26 mouse cellular contexts compared by ENCODE assay signal in the genomic region with DNA sequence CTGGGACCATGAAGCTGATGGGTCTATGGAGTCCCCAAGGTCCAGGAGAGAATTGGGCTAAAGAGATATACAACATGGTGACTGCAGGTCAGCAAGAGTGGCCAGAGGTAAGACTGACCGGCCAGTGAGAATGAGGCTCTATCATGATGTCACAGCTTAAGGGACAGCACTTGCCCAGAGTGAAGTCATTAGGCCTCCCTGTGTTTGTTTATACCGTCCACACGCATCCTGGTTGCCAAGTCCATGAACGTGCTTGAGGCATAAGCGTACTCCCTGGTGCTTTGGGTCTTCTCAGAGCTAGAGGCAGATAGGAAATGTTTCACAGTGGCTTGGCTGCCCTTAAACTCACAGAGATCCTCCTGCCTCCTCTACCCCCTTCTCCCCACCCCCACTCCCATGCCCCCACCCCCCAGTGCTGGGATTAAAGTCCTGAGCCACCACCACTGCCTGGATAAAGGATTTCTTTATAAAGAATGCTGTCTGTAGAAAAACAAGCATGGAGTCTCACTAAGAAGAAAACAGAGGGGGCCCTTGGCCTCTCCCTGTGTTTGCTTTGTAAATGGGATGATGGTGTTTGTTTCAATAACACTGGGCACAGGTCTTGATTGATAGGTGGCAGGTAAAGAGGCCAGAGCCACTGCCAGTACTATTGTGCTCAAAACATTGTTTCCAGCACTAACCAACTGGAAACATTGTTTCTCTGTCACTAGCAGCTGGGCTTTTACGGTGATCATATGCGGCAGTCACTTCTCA. TPM values are rescaled to one million over a fixed set of nuclear protein-coding genes. Genes with fewer than 3 reads are reported as not detected.
DNase-seq lines count a peak whose midpoint lies in the region; ATAC-seq lines count a peak whose summit lies in the region.
"Had no signal": no experiment of that assay in that cellular context is flagged by ENCODE, and none has a peak within 500 bp of the region (broad histone marks: within the 10 kb centered on the region; RNA-seq: fewer than 3 reads in every experiment).

No protein-coding gene starts in this region.

- no peak overlapping the region for H3K4me2 ChIP-seq in hindbrain, embryonic 13.5 days
- H3K4me2 ChIP-seq in hindbrain, embryonic 16.5 days (ENCODE audit: low read length) = no peak overlapping the region
- H3K4me2 ChIP-seq in midbrain, embryonic 15.5 days = no peak overlapping the region
- no peak overlapping the region for H3K4me2 ChIP-seq in stomach, embryonic 14.5 days (replicated peaks; ENCODE audit: low read depth, low read length)
- H3K4me2 ChIP-seq: forebrain, embryonic 12.5 days; hindbrain, embryonic 15.5 days; kidney, embryonic 15.5 days; limb, embryonic 12.5 days; liver, embryonic 13.5 days; neural tube, embryonic 13.5 days had no signal

- peak; percentile 0 for DNase-seq in adrenal gland, postnatal 14 days
- no peak for DNase-seq in adrenal gland, adult (ENCODE audit: inconsistent age in 2 of 2, low spot score in 1 of 2)
- peak; percentile 28 for DNase-seq in midbrain, embryonic 10.5 days (ENCODE audit: low spot score)
- DNase-seq in left cerebral cortex, adult 11 months (ENCODE audit: low spot score) = no peak
- DNase-seq: adrenal gland, postnatal 10 days; cerebellum, adult 11-12 months; cerebellum, postnatal 14 days; gastrocnemius, postnatal 36 days; liver, embryonic 13.5 days; right cerebral cortex, adult 18-20 months; thymus, adult 18-20 months; thymus, postnatal 4 days had no signal

- no peaks in the 10 kb centered on the region for H3K9me3 ChIP-seq in hindbrain, embryonic 13.5 days
- no peaks in the 10 kb centered on the region for H3K9me3 ChIP-seq in hindbrain, embryonic 16.5 days (ENCODE audit: control insufficient read depth, low read length)
- H3K9me3 ChIP-seq in midbrain, embryonic 10.5 days (replicated peaks) = no peaks in the 10 kb centered on the region
- no peaks in the 10 kb centered on the region for H3K9me3 ChIP-seq in midbrain, embryonic 15.5 days
- no peaks in the 10 kb centered on the region for H3K9me3 ChIP-seq in stomach, embryonic 14.5 days (ENCODE audit: control insufficient read depth, low read depth, low read length)
- H3K9me3 ChIP-seq: forebrain, embryonic 12.5 days; hindbrain, embryonic 15.5 days; kidney, embryonic 15.5 days; limb, embryonic 12.5 days; liver, embryonic 13.5 days; neural tube, embryonic 13.5 days had no signal

- H3K4me3 ChIP-seq in hindbrain, embryonic 13.5 days = no peak overlapping the region
- H3K4me3 ChIP-seq in hindbrain, embryonic 16.5 days (ENCODE audit: low read length) = no peak overlapping the region
- H3K4me3 ChIP-seq in midbrain, embryonic 10.5 days = no peak overlapping the region
- H3K4me3 ChIP-seq in midbrain, embryonic 15.5 days = no peak overlapping the region
- no peak overlapping the region for H3K4me3 ChIP-seq in stomach, embryonic 14.5 days (ENCODE audit: low read depth, low read length)
- H3K4me3 ChIP-seq: forebrain, embryonic 12.5 days; hindbrain, embryonic 15.5 days; kidney, embryonic 15.5 days; limb, embryonic 12.5 days; liver, embryonic 13.5 days; neural tube, embryonic 13.5 days had no signal

- H3K4me1 ChIP-seq in hindbrain, embryonic 13.5 days (replicated peaks) = peaks cover 13% of the 10 kb centered on the region
- no peaks in the 10 kb centered on the region for H3K4me1 ChIP-seq in hindbrain, embryonic 16.5 days (ENCODE audit: control insufficient read depth, insufficient read depth, low read depth, low read length)
- H3K4me1 ChIP-seq in midbrain, embryonic 10.5 days = peaks cover 26% of the 10 kb centered on the region
- H3K4me1 ChIP-seq in midbrain, embryonic 15.5 days = peaks cover 2% of the 10 kb centered on the region; the same call in 1 of the 2 replicates
- H3K4me1 ChIP-seq in stomach, embryonic 14.5 days (ENCODE audit: control insufficient read depth, insufficient read depth, low read length) = 0 out of 2 replicates have a peak, but pooled peaks cover 3% of the 10 kb centered on the region
- H3K4me1 ChIP-seq: kidney, embryonic 15.5 days had no signal

- H3K27ac ChIP-seq in hindbrain, embryonic 13.5 days = peak overlapping the region; percentile 52
- H3K27ac ChIP-seq in hindbrain, embryonic 16.5 days (ENCODE audit: low read depth, low read length) = no peak overlapping the region
- peak overlapping the region; percentile 76 for H3K27ac ChIP-seq in midbrain, embryonic 10.5 days (replicated peaks)
- H3K27ac ChIP-seq in midbrain, embryonic 15.5 days = no peak overlapping the region
- no peak overlapping the region for H3K27ac ChIP-seq in stomach, embryonic 14.5 days (ENCODE audit: low read length)
- H3K27ac ChIP-seq: forebrain, embryonic 12.5 days; hindbrain, embryonic 15.5 days; kidney, embryonic 15.5 days; limb, embryonic 12.5 days; liver, embryonic 13.5 days; neural tube, embryonic 13.5 days had no signal

- H3K36me3 ChIP-seq in hindbrain, embryonic 13.5 days = no peaks in the 10 kb centered on the region
- H3K36me3 ChIP-seq in hindbrain, embryonic 16.5 days (ENCODE audit: control insufficient read depth, insufficient read depth, low read length) = no peaks in the 10 kb centered on the region
- no peaks in the 10 kb centered on the region for H3K36me3 ChIP-seq in midbrain, embryonic 10.5 days
- H3K36me3 ChIP-seq in midbrain, embryonic 15.5 days (replicated peaks) = no peaks in the 10 kb centered on the region
- H3K36me3 ChIP-seq in stomach, embryonic 14.5 days (ENCODE audit: control insufficient read depth, insufficient read depth, low read length) = no peaks in the 10 kb centered on the region
- H3K36me3 ChIP-seq: forebrain, embryonic 12.5 days; hindbrain, embryonic 15.5 days; kidney, embryonic 15.5 days; limb, embryonic 12.5 days; liver, embryonic 13.5 days; neural tube, embryonic 13.5 days had no signal

- no peak for ATAC-seq in hindbrain, embryonic 13.5 days (ENCODE audit: low FRiP score)
- no peak for ATAC-seq in hindbrain, embryonic 16.5 days
- ATAC-seq in midbrain, embryonic 15.5 days (replicated peaks) = no peak
- 0 out of 2 replicates have a peak, but pooled peaks have one; percentile 28 for ATAC-seq in stomach, embryonic 14.5 days (ENCODE audit: insufficient number of reproducible peaks, insufficient read depth, low FRiP score, low read depth)
- ATAC-seq: intestine, postnatal 0 days; Patski had no signal

- 28% methylated on average over 7 of the region's 7 CpGs for WGBS in hindbrain, embryonic 13.5 days
- WGBS in hindbrain, embryonic 16.5 days = 27% methylated on average over 7 of the region's 7 CpGs
- 39% methylated on average over 7 of the region's 7 CpGs for WGBS in midbrain, embryonic 10.5 days
- WGBS in midbrain, embryonic 15.5 days = 14% methylated on average over 7 of the region's 7 CpGs
- 46% methylated on average over 7 of the region's 7 CpGs for WGBS in stomach, embryonic 14.5 days

- no peak overlapping the region for H3K9ac ChIP-seq in hindbrain, embryonic 13.5 days
- no peak overlapping the region for H3K9ac ChIP-seq in hindbrain, embryonic 16.5 days (ENCODE audit: low read depth, low read length)
- no peak overlapping the region for H3K9ac ChIP-seq in midbrain, embryonic 15.5 days
- no peak overlapping the region for H3K9ac ChIP-seq in stomach, embryonic 14.5 days (replicated peaks; ENCODE audit: low read depth, low read length)
- H3K9ac ChIP-seq: forebrain, embryonic 12.5 days; hindbrain, embryonic 15.5 days; kidney, embryonic 15.5 days; limb, embryonic 12.5 days; liver, embryonic 13.5 days had no signal

- 0 out of 2 replicates have a peak, but pooled peaks cover 5% of the 10 kb centered on the region for H3K27me3 ChIP-seq in hindbrain, embryonic 13.5 days
- H3K27me3 ChIP-seq in hindbrain, embryonic 16.5 days (replicated peaks; ENCODE audit: control insufficient read depth, insufficient read depth, low read length) = no peaks in the 10 kb centered on the region
- no peaks in the 10 kb centered on the region; the same call in 1 of the 2 replicates for H3K27me3 ChIP-seq in midbrain, embryonic 10.5 days (ENCODE audit: low read depth, poor library complexity, severe bottlenecking)
- H3K27me3 ChIP-seq in midbrain, embryonic 15.5 days (replicated peaks) = no peaks in the 10 kb centered on the region
- no peaks in the 10 kb centered on the region for H3K27me3 ChIP-seq in stomach, embryonic 14.5 days (ENCODE audit: control insufficient read depth, insufficient read depth, low read length)
- H3K27me3 ChIP-seq: forebrain, embryonic 12.5 days; hindbrain, embryonic 15.5 days; kidney, embryonic 15.5 days; limb, embryonic 12.5 days; neural tube, embryonic 13.5 days had no signal

RNA-seq across cellular contexts. Expression of a gene that starts 3.2 kb away (rescaled TPM):
- not detected in 2 replicates for total RNA-seq in adrenal gland, postnatal 14 days (2021)
- not detected in 2 replicates for polyA plus RNA-seq in hindbrain, embryonic 13.5 days (2015; fragmentation: Nextera tagmentation; extraction: Ambion mirVana)
- not detected in 2 replicates for polyA plus RNA-seq in hindbrain, embryonic 16.5 days (2015; fragmentation: Nextera tagmentation; extraction: Ambion mirVana)
- 0.07 TPM in 1 of 2 replicates, not detected in the other for polyA plus RNA-seq in midbrain, embryonic 10.5 days (2016; fragmentation: Nextera tagmentation; extraction: Ambion mirVana)
- polyA plus RNA-seq in midbrain, embryonic 15.5 days (2015; fragmentation: Nextera tagmentation; extraction: Ambion mirVana) = 0.06 TPM in 1 of 2 replicates, not detected in the other
- 0.08 TPM in 1 of 2 replicates, not detected in the other for polyA plus RNA-seq in stomach, embryonic 14.5 days (2014; fragmentation: Nextera tagmentation; extraction: Ambion mirVana)
- total RNA-seq: adrenal gland, postnatal 10 days; gastrocnemius, postnatal 36 days; layer of hippocampus, postnatal 14 days; left cerebral cortex, postnatal 10 days; megakaryocyte progenitor cell, adult 5-6 weeks had no signal
- polyA plus RNA-seq: forebrain, embryonic 12.5 days; hindbrain, embryonic 15.5 days; intestine, postnatal 0 days; kidney, embryonic 15.5 days; limb, embryonic 12.5 days; liver, embryonic 13.5 days; neural tube, embryonic 13.5 days had no signal

RNA-seq across cellular contexts. Expression of a gene that starts 23.4 kb away (rescaled TPM):
- total RNA-seq in adrenal gland, postnatal 14 days (2021) = 63.6 and 68.8 TPM in 2 replicates
- 77.9 and 86.6 TPM in 2 replicates for polyA plus RNA-seq in hindbrain, embryonic 13.5 days (2015; fragmentation: Nextera tagmentation; extraction: Ambion mirVana)
- 55.4 and 57.7 TPM in 2 replicates for polyA plus RNA-seq in hindbrain, embryonic 16.5 days (2015; fragmentation: Nextera tagmentation; extraction: Ambion mirVana)
- 126 and 133 TPM in 2 replicates for polyA plus RNA-seq in midbrain, embryonic 10.5 days (2016; fragmentation: Nextera tagmentation; extraction: Ambion mirVana)
- 57.3 and 58.1 TPM in 2 replicates for polyA plus RNA-seq in midbrain, embryonic 15.5 days (2015; fragmentation: Nextera tagmentation; extraction: Ambion mirVana)
- polyA plus RNA-seq in stomach, embryonic 14.5 days (2014; fragmentation: Nextera tagmentation; extraction: Ambion mirVana) = 143 and 151 TPM in 2 replicates

RNA-seq across cellular contexts. Expression of a gene that starts 32.3 kb away (rescaled TPM):
- total RNA-seq in adrenal gland, postnatal 14 days (2021) = not detected in 2 replicates
- polyA plus RNA-seq in hindbrain, embryonic 13.5 days (2015; fragmentation: Nextera tagmentation; extraction: Ambion mirVana) = 22.7 and 49.7 TPM in 2 replicates
- 35.1 and 37.2 TPM in 2 replicates for polyA plus RNA-seq in hindbrain, embryonic 16.5 days (2015; fragmentation: Nextera tagmentation; extraction: Ambion mirVana)
- polyA plus RNA-seq in midbrain, embryonic 10.5 days (2016; fragmentation: Nextera tagmentation; extraction: Ambion mirVana) = 0.23 and 0.29 TPM in 2 replicates
- 6.8 and 7.6 TPM in 2 replicates for polyA plus RNA-seq in midbrain, embryonic 15.5 days (2015; fragmentation: Nextera tagmentation; extraction: Ambion mirVana)
- polyA plus RNA-seq in stomach, embryonic 14.5 days (2014; fragmentation: Nextera tagmentation; extraction: Ambion mirVana) = 1.8 and 2.2 TPM in 2 replicates
- total RNA-seq: adrenal gland, postnatal 10 days; gastrocnemius, postnatal 36 days; megakaryocyte progenitor cell, adult 5-6 weeks had no signal
- polyA plus RNA-seq: Patski had no signal

RNA-seq across cellular contexts. Expression of a gene that starts 34.8 kb away (rescaled TPM):
- total RNA-seq in adrenal gland, postnatal 14 days (2021) = not detected in 2 replicates
- polyA plus RNA-seq in hindbrain, embryonic 13.5 days (2015; fragmentation: Nextera tagmentation; extraction: Ambion mirVana) = 0.22 and 0.39 TPM in 2 replicates
- polyA plus RNA-seq in hindbrain, embryonic 16.5 days (2015; fragmentation: Nextera tagmentation; extraction: Ambion mirVana) = 0.19 and 0.28 TPM in 2 replicates
- polyA plus RNA-seq in midbrain, embryonic 10.5 days (2016; fragmentation: Nextera tagmentation; extraction: Ambion mirVana) = 0.41 and 0.55 TPM in 2 replicates
- 0.31 TPM in 1 of 2 replicates, not detected in the other for polyA plus RNA-seq in midbrain, embryonic 15.5 days (2015; fragmentation: Nextera tagmentation; extraction: Ambion mirVana)
- 0.07 and 0.77 TPM in 2 replicates for polyA plus RNA-seq in stomach, embryonic 14.5 days (2014; fragmentation: Nextera tagmentation; extraction: Ambion mirVana)
- total RNA-seq: adrenal gland, postnatal 10 days; gastrocnemius, postnatal 36 days; layer of hippocampus, postnatal 14 days; left cerebral cortex, postnatal 10 days; megakaryocyte progenitor cell, adult 5-6 weeks had no signal
- polyA plus RNA-seq: intestine, postnatal 0 days; limb, embryonic 12.5 days; neural tube, embryonic 13.5 days; Patski had no signal

Comparison
In these comparisons a context has a peak if more than half of its experiments do, and no peak if none do; other contexts are left out.
1. DNase-seq: peak in adrenal gland, postnatal 14 days (single experiment) and midbrain, embryonic 10.5 days (single experiment); none in adrenal gland, adult (0 of 2) and left cerebral cortex, adult 11 months (single experiment).
2. H3K27ac ChIP-seq: peak in hindbrain, embryonic 13.5 days (single experiment) and midbrain, embryonic 10.5 days (single experiment); none in hindbrain, embryonic 16.5 days (single experiment), midbrain, embryonic 15.5 days (single experiment) and stomach, embryonic 14.5 days (single experiment).